Mouse (Mus musculus): Measurements from ENCODE around the gene Sox6. TPM values are rescaled to one million over a fixed set of nuclear protein-coding genes. Genes with fewer than 3 reads are reported as not detected.

Gene Sox6
- total and polyA plus RNA-seq, 3 experiments = 0.09 to 1.3 (median 0.90) TPM

DNA sequence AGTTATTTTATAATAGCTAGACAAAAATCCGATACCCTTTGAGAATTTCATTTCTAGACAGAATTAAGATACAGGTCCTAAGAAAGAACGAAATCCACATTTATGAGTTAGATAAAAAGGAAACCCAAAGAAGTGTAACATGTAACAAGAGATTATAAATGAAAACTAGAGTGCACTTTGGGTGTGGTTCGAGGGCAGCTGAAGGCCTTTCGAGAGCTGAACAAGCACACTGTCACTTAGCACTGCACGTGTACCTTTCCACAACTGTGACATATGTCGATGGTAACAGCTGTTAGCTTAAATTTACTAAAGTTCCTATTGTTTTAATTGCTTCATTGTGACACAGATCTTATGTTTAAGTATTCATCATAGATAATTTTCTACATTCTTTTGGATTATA, 142.8 kb downstream of the Sox6 start:
- Histone ChIP-seq H3K36me3 (replicated peaks in 1 of 2; ENCODE audit: control insufficient read depth in 1 of 2, insufficient read depth in 1 of 2, low read length in 1 of 2) (no peaks in the 10 kb centered on the region), H3K4me2 (ENCODE audit: insufficient read depth, low read depth, poor library complexity, severe bottlenecking) (no peak overlapping the region), H3K4me1 (ENCODE audit: control insufficient read depth in 1 of 2, insufficient read depth in 2 of 2) (no peaks in the 10 kb centered on the region), H3K27ac (ENCODE audit: insufficient read depth, low read depth) (no peak overlapping the region), H3K9ac (ENCODE audit: insufficient read depth, low read depth) (no peak overlapping the region), H3K9me3 (replicated peaks; ENCODE audit: low read length) (no peaks in the 10 kb centered on the region), H3K4me3 (replicated peaks in 1 of 3; ENCODE audit: low read depth in 2 of 3, low read length in 2 of 3, poor library complexity in 1 of 3) (no peak overlapping the region), H3K27me3 (replicated peaks) (no peaks in the 10 kb centered on the region), H3K79me2 (replicated peaks; ENCODE audit: control insufficient read depth, extremely low read depth, insufficient read depth, poor library complexity, severe bottlenecking) (no peaks in the 10 kb centered on the region)
- dilution Hi-C loops (cut with MboI; ENCODE audit: extremely low pct_ligation_motif_present, extremely low pct_unique_long_range_greater_than_20kb, low sequenced_read_pairs) = no loop called here
- DNase-seq (ENCODE audit: extremely low read depth) = no peak
- in situ Hi-C loops (cut with MboI; ENCODE audit: low pct_ligation_motif_present, low pct_unique_long_range_greater_than_20kb, low sequenced_read_pairs) = no loop called here
- TF ChIP-seq SIN3A (IDR thresholded peaks at IDR 0.05; ENCODE audit: low read length) (no peak), MAZ (IDR thresholded peaks at IDR 0.05; ENCODE audit: low read depth, low read length) (no peak), RCOR1 (conservative IDR thresholded peaks at IDR 0.05; ENCODE audit: low read depth, low read length) (no peak), ETS1 (conservative IDR thresholded peaks at IDR 0.05; ENCODE audit: low read depth, low read length) (no peak)

DNA sequence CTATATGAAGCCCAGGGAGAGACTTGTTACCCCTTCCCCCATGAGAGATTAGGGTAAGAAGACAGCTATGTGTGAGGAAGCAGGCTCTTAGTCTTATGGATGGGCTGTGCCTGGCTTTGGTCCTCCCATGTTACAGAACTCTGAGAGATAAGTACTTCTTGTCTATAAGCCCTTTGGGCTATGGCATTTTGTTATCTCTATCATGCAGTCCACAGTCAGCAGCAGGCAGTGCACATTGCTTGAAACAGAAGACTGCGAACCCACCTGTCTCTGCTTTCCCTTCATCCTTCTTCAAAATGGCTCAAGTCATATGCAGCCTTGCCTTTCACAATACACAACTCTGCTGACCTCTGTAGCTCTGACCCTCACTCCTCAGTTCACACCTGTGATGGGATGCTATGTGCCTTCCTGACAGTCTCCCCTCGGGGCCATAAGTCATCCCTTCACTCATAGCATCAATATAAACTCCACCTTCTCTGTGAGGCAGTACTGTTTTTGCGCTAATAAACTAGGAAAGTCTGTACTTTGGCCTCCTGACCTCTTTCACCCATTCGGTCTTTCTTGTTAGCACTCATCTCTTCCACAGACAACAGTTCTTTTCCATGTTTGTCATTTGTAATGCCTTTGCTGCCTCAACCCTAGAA, 143.4 kb downstream of the Sox6 start:
- H3K4me1 ChIP-seq (ENCODE audit: control insufficient read depth in 1 of 2, insufficient read depth in 2 of 2) = no peaks in the 10 kb centered on the region
- no peak for DNase-seq (ENCODE audit: extremely low read depth)
- H3K27ac ChIP-seq (ENCODE audit: insufficient read depth, low read depth) = no peak overlapping the region

DNA sequence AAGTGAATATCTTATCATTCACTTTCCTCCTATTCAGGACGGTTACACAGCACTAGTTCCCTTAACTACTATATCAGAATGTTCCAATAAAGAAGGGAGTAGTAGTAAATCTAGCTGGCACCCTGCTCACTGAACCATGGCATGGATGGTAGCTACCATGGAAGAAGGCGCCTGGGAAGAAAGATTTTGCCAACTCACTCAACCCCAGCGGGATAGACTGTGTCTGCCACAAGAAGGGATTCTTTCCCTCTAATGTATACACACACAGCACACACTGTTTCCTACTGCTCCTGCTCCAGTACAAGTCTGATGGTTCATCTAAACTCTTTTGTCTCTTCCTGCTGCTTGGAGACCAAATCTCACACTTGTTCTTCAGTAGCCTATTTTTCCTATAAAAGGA, 147.1 kb downstream of the Sox6 start:
- no peak overlapping the region for H3K4me2 ChIP-seq (ENCODE audit: insufficient read depth, low read depth, poor library complexity, severe bottlenecking)
- DNase-seq (ENCODE audit: extremely low read depth) = no peak
- no peaks in the 10 kb centered on the region for H3K27me3 ChIP-seq (replicated peaks)
- dilution Hi-C loops (cut with MboI; ENCODE audit: extremely low pct_ligation_motif_present, extremely low pct_unique_long_range_greater_than_20kb, low sequenced_read_pairs) (no loop called here), in situ Hi-C loops (cut with MboI; ENCODE audit: low pct_ligation_motif_present, low pct_unique_long_range_greater_than_20kb, low sequenced_read_pairs) (no loop called here)
- H3K36me3 ChIP-seq (replicated peaks in 1 of 2; ENCODE audit: control insufficient read depth in 1 of 2, insufficient read depth in 1 of 2, low read length in 1 of 2) = no peaks in the 10 kb centered on the region
- H3K9me3 ChIP-seq (replicated peaks; ENCODE audit: low read length) = no peaks in the 10 kb centered on the region
- H3K27ac ChIP-seq (ENCODE audit: insufficient read depth, low read depth) = no peak overlapping the region
- H3K4me3 ChIP-seq (replicated peaks in 1 of 3; ENCODE audit: low read depth in 2 of 3, low read length in 2 of 3, poor library complexity in 1 of 3) = no peak overlapping the region
- H3K79me2 ChIP-seq (replicated peaks; ENCODE audit: control insufficient read depth, extremely low read depth, insufficient read depth, poor library complexity, severe bottlenecking) = no peaks in the 10 kb centered on the region
- no peak overlapping the region for H3K9ac ChIP-seq (ENCODE audit: insufficient read depth, low read depth)
- TF ChIP-seq CHD2 (IDR thresholded peaks at IDR 0.05; ENCODE audit: low read length) = no peak
- TF ChIP-seq POLR2AphosphoS2 (IDR thresholded peaks at IDR 0.05; ENCODE audit: low read depth, low read length) = no peak
- TF ChIP-seq TCF12 (IDR thresholded peaks at IDR 0.05; ENCODE audit: low read depth, low read length) = no peak
- no peak for TF ChIP-seq HCFC1 (IDR thresholded peaks at IDR 0.05; ENCODE audit: low read depth, low read length)
- no peak for TF ChIP-seq SMC3 (IDR thresholded peaks at IDR 0.05; ENCODE audit: low read depth, low read length)
- TF ChIP-seq ZMIZ1 (IDR thresholded peaks at IDR 0.05; ENCODE audit: low read depth, low read length) = no peak
- no peak for TF ChIP-seq USF1 (IDR thresholded peaks at IDR 0.05; ENCODE audit: low read depth, low read length)
- no peak for TF ChIP-seq ZC3H11A (IDR thresholded peaks at IDR 0.05; ENCODE audit: low read depth, low read length)
- no peak for TF ChIP-seq TBP (conservative IDR thresholded peaks at IDR 0.05; ENCODE audit: low read depth, low read length)
- H3K4me1 ChIP-seq (ENCODE audit: control insufficient read depth in 1 of 2, insufficient read depth in 2 of 2) = no peaks in the 10 kb centered on the region

More for the DNA sequence above, 143.4 kb downstream of the Sox6 start:
- dilution Hi-C loops (cut with MboI; ENCODE audit: extremely low pct_ligation_motif_present, extremely low pct_unique_long_range_greater_than_20kb, low sequenced_read_pairs) = no loop called here
- Histone ChIP-seq H3K36me3 (replicated peaks in 1 of 2; ENCODE audit: control insufficient read depth in 1 of 2, insufficient read depth in 1 of 2, low read length in 1 of 2) (no peaks in the 10 kb centered on the region), H3K4me3 (replicated peaks in 1 of 3; ENCODE audit: low read depth in 2 of 3, low read length in 2 of 3, poor library complexity in 1 of 3) (no peak overlapping the region), H3K79me2 (replicated peaks; ENCODE audit: control insufficient read depth, extremely low read depth, insufficient read depth, poor library complexity, severe bottlenecking) (no peaks in the 10 kb centered on the region), H3K9ac (ENCODE audit: insufficient read depth, low read depth) (no peak overlapping the region), H3K9me3 (replicated peaks; ENCODE audit: low read length) (no peaks in the 10 kb centered on the region), H3K27me3 (replicated peaks) (no peaks in the 10 kb centered on the region), H3K4me2 (ENCODE audit: insufficient read depth, low read depth, poor library complexity, severe bottlenecking) (no peak overlapping the region)
- TF ChIP-seq IRF4 (IDR thresholded peaks at IDR 0.05; ENCODE audit: low read depth, low read length) (no peak), CHD2 (IDR thresholded peaks at IDR 0.05; ENCODE audit: low read length) (no peak), SMC3 (IDR thresholded peaks at IDR 0.05; ENCODE audit: low read depth, low read length) (no peak), ZKSCAN1 (IDR thresholded peaks at IDR 0.05; ENCODE audit: borderline replicate concordance, low read depth, low read length) (no peak), JUN (IDR thresholded peaks at IDR 0.05; ENCODE audit: insufficient read depth, low read depth, low read length) (no peak), BHLHE40 (IDR thresholded peaks at IDR 0.05; ENCODE audit: low read depth, low read length) (no peak), E2F4 (IDR thresholded peaks at IDR 0.05; ENCODE audit: insufficient replicate concordance, low read depth, low read length) (no peak), RCOR1 (conservative IDR thresholded peaks at IDR 0.05; ENCODE audit: low read depth, low read length) (no peak), HCFC1 (IDR thresholded peaks at IDR 0.05; ENCODE audit: low read depth, low read length) (no peak), MXI1 (IDR thresholded peaks at IDR 0.05; ENCODE audit: low read depth, low read length) (no peak), MAZ (IDR thresholded peaks at IDR 0.05; ENCODE audit: low read depth, low read length) (no peak), SIN3A (IDR thresholded peaks at IDR 0.05; ENCODE audit: low read length) (no peak)
- in situ Hi-C loops (cut with MboI; ENCODE audit: low pct_ligation_motif_present, low pct_unique_long_range_greater_than_20kb, low sequenced_read_pairs) = no loop called here
